Mouse (Mus musculus) midbrain, embryonic 15.5 days (tissue): ENCODE results near the gene Crabp1. TPM values are rescaled to one million over a fixed set of nuclear protein-coding genes. Genes with fewer than 3 reads are reported as not detected.

Source experiments
- ATAC-seq: fragments of 200-750 bp; cut with Nextera tagmentation; replicated peaks from 2 replicates; pipeline ENCODE4 v1.8.0; 2017; ENCODE audit warnings: moderate TSS enrichment
- H3K27ac ChIP-seq: fragments of 300-500 bp; sonication (generic); 2 replicates; pipeline ENCODE4 v1.5.1; 2015; ENCODE audit warnings: mild to moderate bottlenecking, inconsistent platforms
- H3K27me3 ChIP-seq: fragments of 300-500 bp; sonication (generic); replicated peaks from 2 replicates; pipeline ENCODE4 v1.6.1; 2015; ENCODE audit warnings: inconsistent platforms
- H3K36me3 ChIP-seq: fragments of 300-500 bp; sonication (generic); replicated peaks from 2 replicates; pipeline ENCODE4 v1.6.1; 2015; ENCODE audit warnings: inconsistent platforms
- H3K4me1 ChIP-seq: fragments of 300-500 bp; sonication (generic); 2 replicates; pipeline ENCODE4 v1.6.1; 2015; ENCODE audit warnings: inconsistent platforms
- H3K4me2 ChIP-seq: fragments of 300-500 bp; sonication (generic); 2 replicates; pipeline ENCODE4 v1.6.1; 2015; ENCODE audit warnings: inconsistent platforms, mild to moderate bottlenecking, moderate library complexity
- H3K4me3 ChIP-seq: fragments of 300-500 bp; sonication (generic); 2 replicates; pipeline ENCODE4 v1.5.1; 2015; ENCODE audit warnings: mild to moderate bottlenecking, inconsistent platforms
- H3K9ac ChIP-seq: fragments of 300-500 bp; sonication (generic); 2 replicates; pipeline ENCODE4 v1.6.1; 2015; ENCODE audit warnings: mild to moderate bottlenecking, inconsistent platforms
- H3K9me3 ChIP-seq: fragments of 300-500 bp; sonication (generic); 2 replicates; pipeline ENCODE4 v1.6.1; 2016; ENCODE audit warnings: inconsistent platforms
- WGBS: fragments of 180-500 bp; shearing (Covaris S2); methylation state at CpG from one replicate; pipeline ENCODE4 v1.1.7; 2015; ENCODE audit warnings: mixed read lengths; 5-methylcytosine and 5-hydroxymethylcytosine counted together
- polyA plus RNA-seq: library from polyadenylated mRNA; unstranded; fragments of >200 nt; fragmentation: Nextera tagmentation; extraction: Ambion mirVana; gene quantifications from 2 replicates; pipeline ENCODE4 v1.2.1, GENCODE M21; 2015

The Crabp1 gene
- 22.4 and 25.1 TPM in 2 replicates for polyA plus RNA-seq

GRCm38 (mm10) chr9:54764561-54765217 is at the start of gene Crabp1:
TSS of gene Crabp1 (plus strand) at chr9:54764748.
- ATAC-seq = 0 out of 2 replicates have a peak, but pooled peaks have one; percentile 45
- WGBS = under 1% methylated on average over 43 of the region's 45 CpGs
- H3K9ac ChIP-seq = peak within 1 kb of the TSS; percentile 32; the same call in 1 of the 2 replicates
- peak within 1 kb of the TSS; percentile 42 for H3K4me3 ChIP-seq
- H3K9me3 ChIP-seq = no peaks in the 10 kb centered on the region
- H3K27me3 ChIP-seq = peaks cover 46% of the 10 kb centered on the region
- no peaks in the 10 kb centered on the region for H3K36me3 ChIP-seq
- H3K4me2 ChIP-seq = peak within 1 kb of the TSS; percentile 65
- peaks cover 23% of the 10 kb centered on the region for H3K4me1 ChIP-seq
- H3K27ac ChIP-seq = no peak within 1 kb of the TSS

- no peak for ATAC-seq
- peaks cover 30% of the 10 kb centered on the region for H3K36me3 ChIP-seq
- 93% methylated on average over 3 of the region's 3 CpGs for WGBS
Measured at GRCm38 (mm10) chr9:54715776-54716175, 48.8 kb upstream of the Crabp1 start.

GRCm38 (mm10) chr9:54717527-54717926 is 47.0 kb upstream of the Crabp1 start:
- no peak overlapping the region for H3K9ac ChIP-seq
- 83% methylated on average over 3 of the region's 3 CpGs for WGBS
- no peak for ATAC-seq
- no peak overlapping the region for H3K4me2 ChIP-seq
- H3K27ac ChIP-seq = no peak overlapping the region
- H3K4me1 ChIP-seq = no peaks in the 10 kb centered on the region
- H3K36me3 ChIP-seq = peaks cover 41% of the 10 kb centered on the region
- H3K27me3 ChIP-seq = no peaks in the 10 kb centered on the region
- no peak overlapping the region for H3K4me3 ChIP-seq
- no peaks in the 10 kb centered on the region for H3K9me3 ChIP-seq

More at GRCm38 (mm10) chr9:54715776-54716175, 48.8 kb upstream of the Crabp1 start:
- Histone ChIP-seq H3K9ac (no peak overlapping the region), H3K27ac (no peak overlapping the region), H3K4me3 (no peak overlapping the region), H3K4me2 (no peak overlapping the region), H3K4me1 (no peaks in the 10 kb centered on the region), H3K27me3 (no peaks in the 10 kb centered on the region), H3K9me3 (no peaks in the 10 kb centered on the region)

- Histone ChIP-seq H3K9ac (no peak overlapping the region), H3K4me1 (no peaks in the 10 kb centered on the region), H3K9me3 (no peaks in the 10 kb centered on the region), H3K4me2 (no peak overlapping the region), H3K27ac (no peak overlapping the region), H3K4me3 (no peak overlapping the region), H3K27me3 (no peaks in the 10 kb centered on the region), H3K36me3 (peaks cover 59% of the 10 kb centered on the region)
- ATAC-seq = no peak
- WGBS = 87% methylated on average over 7 of the region's 7 CpGs
Measured at GRCm38 (mm10) chr9:54722156-54722555, 42.4 kb upstream of the Crabp1 start.

- H3K27me3 ChIP-seq = no peaks in the 10 kb centered on the region
- no peak overlapping the region for H3K4me2 ChIP-seq
- H3K4me3 ChIP-seq = no peak overlapping the region
- H3K9ac ChIP-seq = no peak overlapping the region
- WGBS = 97% methylated on average over 4 of the region's 4 CpGs
- ATAC-seq = no peak
- peaks cover 63% of the 10 kb centered on the region for H3K36me3 ChIP-seq
- H3K9me3 ChIP-seq = no peaks in the 10 kb centered on the region
- H3K27ac ChIP-seq = no peak overlapping the region
- no peaks in the 10 kb centered on the region for H3K4me1 ChIP-seq
Measured at GRCm38 (mm10) chr9:54722596-54722995, 42.0 kb upstream of the Crabp1 start.

- Histone ChIP-seq H3K4me3 (no peak overlapping the region), H3K4me2 (no peak overlapping the region), H3K4me1 (no peaks in the 10 kb centered on the region), H3K9me3 (no peaks in the 10 kb centered on the region), H3K27me3 (no peaks in the 10 kb centered on the region), H3K36me3 (peaks cover 51% of the 10 kb centered on the region), H3K9ac (no peak overlapping the region), H3K27ac (no peak overlapping the region)
- no peak for ATAC-seq
- WGBS = 85% methylated on average over 5 of the region's 5 CpGs
Measured at GRCm38 (mm10) chr9:54726315-54726714, 38.2 kb upstream of the Crabp1 start.

- peaks cover 9% of the 10 kb centered on the region; the same call in 1 of the 2 replicates for H3K36me3 ChIP-seq
- ATAC-seq = no peak
- H3K27ac ChIP-seq = no peak overlapping the region
- no peaks in the 10 kb centered on the region for H3K27me3 ChIP-seq
- H3K4me1 ChIP-seq = peaks cover 16% of the 10 kb centered on the region
- no peak overlapping the region for H3K4me3 ChIP-seq
- WGBS = 93% methylated on average over 2 of the region's 2 CpGs
- H3K9me3 ChIP-seq = no peaks in the 10 kb centered on the region
- H3K9ac ChIP-seq = no peak overlapping the region
- H3K4me2 ChIP-seq = no peak overlapping the region
Measured at GRCm38 (mm10) chr9:54732122-54732521, 32.4 kb upstream of the Crabp1 start.

GRCm38 (mm10) chr9:54733921-54734638 is 30.5 kb upstream of the Crabp1 start, which contains the start of gene Wdr61:
TSS of gene Wdr61 (minus strand) at chr9:54734519.
- ATAC-seq = peak; percentile 97
- Histone ChIP-seq H3K9ac (peak within 1 kb of the TSS; percentile 71), H3K27me3 (no peaks in the 10 kb centered on the region), H3K4me1 (peaks cover 16% of the 10 kb centered on the region), H3K4me2 (peak within 1 kb of the TSS; percentile 82), H3K27ac (peak within 1 kb of the TSS; percentile 68), H3K4me3 (peak within 1 kb of the TSS; percentile 87), H3K36me3 (0 out of 2 replicates have a peak, but pooled peaks cover 2% of the 10 kb centered on the region), H3K9me3 (no peaks in the 10 kb centered on the region)
- 1% methylated on average over 32 of the region's 32 CpGs for WGBS

GRCm38 (mm10) chr9:54734639-54735252 is 29.8 kb upstream of the Crabp1 start:
- Histone ChIP-seq H3K9ac (peak overlapping the region; percentile 71), H3K9me3 (no peaks in the 10 kb centered on the region), H3K4me3 (peak overlapping the region; percentile 87), H3K36me3 (0 out of 2 replicates have a peak, but pooled peaks cover 2% of the 10 kb centered on the region), H3K27ac (peak overlapping the region; percentile 68), H3K4me1 (peaks cover 16% of the 10 kb centered on the region), H3K27me3 (no peaks in the 10 kb centered on the region), H3K4me2 (peak overlapping the region; percentile 82)
- 22% methylated on average over 11 of the region's 11 CpGs for WGBS
- 0 out of 2 replicates have a peak, but pooled peaks have one; percentile 17 for ATAC-seq

GRCm38 (mm10) chr9:54736284-54736701 is 28.3 kb upstream of the Crabp1 start:
- Histone ChIP-seq H3K4me3 (no peak overlapping the region), H3K4me2 (no peak overlapping the region), H3K36me3 (no peaks in the 10 kb centered on the region), H3K27me3 (no peaks in the 10 kb centered on the region), H3K9ac (no peak overlapping the region), H3K27ac (no peak overlapping the region), H3K4me1 (peaks cover 16% of the 10 kb centered on the region), H3K9me3 (no peaks in the 10 kb centered on the region)
- no peak for ATAC-seq
- WGBS = 22% methylated on average over 9 of the region's 9 CpGs

- Histone ChIP-seq H3K4me2 (no peak overlapping the region), H3K9me3 (no peaks in the 10 kb centered on the region), H3K36me3 (no peaks in the 10 kb centered on the region), H3K27me3 (no peaks in the 10 kb centered on the region), H3K27ac (no peak overlapping the region), H3K9ac (no peak overlapping the region), H3K4me1 (peaks cover 6% of the 10 kb centered on the region), H3K4me3 (no peak overlapping the region)
- 30% methylated on average over 3 of the region's 3 CpGs for WGBS
- ATAC-seq = no peak
Measured at GRCm38 (mm10) chr9:54738376-54738775, 26.2 kb upstream of the Crabp1 start.

GRCm38 (mm10) chr9:54743891-54744290 is 20.7 kb upstream of the Crabp1 start:
- Histone ChIP-seq H3K27me3 (no peaks in the 10 kb centered on the region), H3K9me3 (no peaks in the 10 kb centered on the region), H3K4me3 (no peak overlapping the region), H3K27ac (no peak overlapping the region), H3K4me1 (no peaks in the 10 kb centered on the region), H3K4me2 (no peak overlapping the region), H3K36me3 (no peaks in the 10 kb centered on the region), H3K9ac (no peak overlapping the region)
- 91% methylated on average over 4 of the region's 4 CpGs for WGBS
- no peak for ATAC-seq
